In the genomic region with DNA sequence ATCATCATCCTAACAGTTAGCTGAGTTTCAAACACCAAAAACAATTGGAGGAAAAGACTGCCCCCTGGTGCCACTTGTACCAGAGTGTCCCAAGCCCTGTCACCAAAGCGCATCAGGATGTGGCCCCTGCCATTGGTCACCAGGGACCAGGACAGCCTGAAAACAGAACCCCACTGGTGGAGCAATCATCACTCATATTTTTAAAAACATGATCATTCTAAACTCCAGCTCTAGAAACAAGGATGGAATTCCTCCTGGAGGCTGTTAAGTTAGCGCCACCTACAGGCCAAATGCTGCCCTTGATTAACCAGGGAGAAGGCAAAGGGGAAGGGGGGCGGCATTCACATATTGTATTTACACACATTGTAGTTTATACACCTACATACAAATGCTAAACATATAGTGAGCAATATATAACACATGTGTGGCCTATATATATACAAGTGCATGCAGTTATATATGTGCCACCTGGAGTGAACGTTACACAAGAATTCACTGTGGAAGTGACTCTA, we compare ENCODE assay signal across 8 mouse cellular contexts. TPM values are rescaled to one million over a fixed set of nuclear protein-coding genes. Genes with fewer than 3 reads are reported as not detected.
A peak's percentile ranks its signal among the peaks of the same experiment; 100 is the strongest.
DNase-seq lines count a peak whose midpoint lies in the region; ATAC-seq lines count a peak whose summit lies in the region.

No protein-coding gene starts in this region.

- intact Hi-C loops in heart, postnatal 36 days (cut with DNase I) = loop anchor here (1.0 kb wide), 3 partner anchors 77 to 297 kb away; no protein-coding TSS in a partner anchor

- H3K36me3 ChIP-seq in forebrain, embryonic 10.5 days (replicated peaks) = no peaks in the 10 kb centered on the region
- no peaks in the 10 kb centered on the region for H3K36me3 ChIP-seq in forebrain, embryonic 15.5 days

- peaks cover 99% of the 10 kb centered on the region for H3K27me3 ChIP-seq in forebrain, embryonic 10.5 days (ENCODE audit: poor library complexity, severe bottlenecking)
- H3K27me3 ChIP-seq in forebrain, embryonic 15.5 days = peaks cover 65% of the 10 kb centered on the region

- H3K27ac ChIP-seq in forebrain, embryonic 10.5 days = no peak overlapping the region
- no peak overlapping the region for H3K27ac ChIP-seq in forebrain, embryonic 15.5 days (replicated peaks)

- no peak overlapping the region for H3K9ac ChIP-seq in forebrain, embryonic 15.5 days (replicated peaks)

- H3K4me2 ChIP-seq in forebrain, embryonic 15.5 days (replicated peaks) = no peak overlapping the region

- DNase-seq in forebrain, embryonic 10.5 days (ENCODE audit: extremely low spot score, low spot score) = peak; percentile 51
- DNase-seq in T-cell, adult 2 months (ENCODE audit: low spot score) = peak; percentile 60
- peak; percentile 77 for DNase-seq in embryo, embryonic 10 days (ENCODE audit: low spot score)
- peak; percentile 63 to 66 for DNase-seq in heart, postnatal 36 days
- DNase-seq in layer of hippocampus, postnatal 10 days (ENCODE audit: low spot score in 2 of 2) = peak; percentile 71 to 78
- DNase-seq in right cerebral cortex, adult 2 months (ENCODE audit: low spot score in 2 of 2) = peak; percentile 60 to 66

- peaks cover 22% of the 10 kb centered on the region for H3K4me1 ChIP-seq in forebrain, embryonic 10.5 days
- peaks cover 13% of the 10 kb centered on the region for H3K4me1 ChIP-seq in forebrain, embryonic 15.5 days

- ATAC-seq in forebrain, embryonic 15.5 days (replicated peaks) = no peak; the same call in 1 of the 2 replicates
- peak; percentile 64 for ATAC-seq in megakaryocyte, adult 5-6 weeks (ENCODE audit: poor library complexity, severe bottlenecking)

- 31% methylated on average over 4 of the region's 4 CpGs for WGBS in forebrain, embryonic 10.5 days
- WGBS in forebrain, embryonic 15.5 days = 28% methylated on average over 4 of the region's 4 CpGs

- no peak overlapping the region for H3K4me3 ChIP-seq in forebrain, embryonic 10.5 days
- H3K4me3 ChIP-seq in forebrain, embryonic 15.5 days = no peak overlapping the region

- H3K9me3 ChIP-seq in forebrain, embryonic 10.5 days = no peaks in the 10 kb centered on the region
- no peaks in the 10 kb centered on the region for H3K9me3 ChIP-seq in forebrain, embryonic 15.5 days

RNA-seq across cellular contexts. Expression of gene Cfap77, which starts 1.9 kb away (rescaled TPM):
- polyA plus RNA-seq in forebrain, embryonic 10.5 days (2016; fragmentation: Nextera tagmentation; extraction: Ambion mirVana) = 0.67 and 0.74 TPM in 2 replicates
- polyA plus RNA-seq in forebrain, embryonic 15.5 days (2015; fragmentation: Nextera tagmentation; extraction: Ambion mirVana) = 0.26 TPM in 1 of 2 replicates, not detected in the other
- not detected for total RNA-seq in heart, postnatal 36 days (2021)
- 1 to 10 TPM in 1 of 2 experiments, under 1 TPM in 1; 0.64 to 1.2 TPM for total RNA-seq in layer of hippocampus, postnatal 10 days (2021)
- total RNA-seq in megakaryocyte, adult 5-6 weeks (2015) = 0.32 TPM in 1 of 2 replicates, not detected in the other
- total RNA-seq in megakaryocyte, adult 5-6 weeks (2017) = not detected in 2 replicates

RNA-seq across cellular contexts. Expression of gene Ttf1, which starts 7.1 kb away (rescaled TPM):
- 11.4 and 13.6 TPM in 2 replicates for polyA plus RNA-seq in forebrain, embryonic 10.5 days (2016; fragmentation: Nextera tagmentation; extraction: Ambion mirVana)
- 9.0 and 10.5 TPM in 2 replicates for polyA plus RNA-seq in forebrain, embryonic 15.5 days (2015; fragmentation: Nextera tagmentation; extraction: Ambion mirVana)
- total RNA-seq in heart, postnatal 36 days (2021) = 1 to 10 TPM; 6.4 to 6.7 TPM
- total RNA-seq in layer of hippocampus, postnatal 10 days (2021) = 10 to 100 TPM; 10.5 to 12.0 TPM
- 13.0 and 17.1 TPM in 2 replicates for total RNA-seq in megakaryocyte, adult 5-6 weeks (2015)
- 18.6 and 22.9 TPM in 2 replicates for total RNA-seq in megakaryocyte, adult 5-6 weeks (2017)
